Mouse (Mus musculus): ENCODE measurements around the gene Nup214. TPM values are rescaled to one million over a fixed set of nuclear protein-coding genes. Genes with fewer than 3 reads are reported as not detected.

Nup214 gene
- polyA plus RNA-seq (2012; rRNA removed), result 75.8 and 82.8 TPM in 2 replicates

DNA sequence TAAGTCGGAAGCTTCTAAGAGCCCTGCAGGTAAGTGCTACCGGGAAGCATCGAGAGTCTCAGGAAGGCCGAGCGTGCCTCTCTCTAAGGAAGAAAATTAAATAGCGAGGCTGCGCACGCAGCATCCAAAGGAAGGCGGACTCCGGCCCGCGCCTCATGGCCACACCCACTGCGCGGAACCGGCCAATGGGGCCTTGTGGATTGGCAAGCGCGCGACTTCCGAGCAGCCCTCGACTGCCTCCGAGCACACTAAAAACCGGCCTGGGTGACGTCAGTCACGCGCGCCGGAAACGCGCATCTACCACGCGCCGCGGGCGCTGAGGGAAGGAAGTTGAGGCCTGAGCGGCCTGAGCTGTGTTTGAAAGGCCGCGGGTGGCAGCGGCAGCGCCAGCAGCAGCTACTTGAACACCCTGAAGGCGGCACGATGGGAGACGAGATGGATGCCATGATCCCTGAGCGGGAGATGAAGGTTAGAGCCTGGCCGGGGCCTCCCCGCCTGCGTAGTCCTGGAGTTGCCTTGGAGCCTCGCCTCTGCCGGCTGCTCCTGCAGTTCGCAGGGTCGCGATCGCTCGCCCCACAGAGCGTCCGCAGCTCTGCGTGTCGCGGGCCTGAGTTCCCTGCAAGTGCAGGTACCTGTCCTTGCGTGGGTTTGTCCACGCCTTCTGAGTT is at the start of gene Nup214:
Gene Nup214, plus strand, starts transcription at position 296 of the 668 bp plus-strand sequence.
- WGBS, result under 1% methylated on average over 60 of the region's 60 CpGs
- TF ChIP-seq POLR2A (IDR thresholded peaks at IDR 0.05; ENCODE audit: control insufficient read depth, extremely low read depth, insufficient read depth, low read length, poor library complexity) (peak; percentile 74; the same call in 1 of the 2 replicates), CTCF (IDR thresholded peaks at IDR 0.05; ENCODE audit: borderline replicate concordance, control insufficient read depth, extremely low read depth, insufficient read depth, low read length, poor library complexity) (peak; percentile 54; the same call in 1 of the 2 replicates)
- peak within 1 kb of the TSS; percentile 32; the same call in 1 of the 2 replicates for H3K27ac ChIP-seq (ENCODE audit: control insufficient read depth, insufficient read depth, low read length)
- H3K27me3 ChIP-seq (ENCODE audit: control insufficient read depth, insufficient read depth, low read length), result no peaks in the 10 kb centered on the region
- peak within 1 kb of the TSS; percentile 85 for H3K4me3 ChIP-seq (ENCODE audit: control insufficient read depth, insufficient read depth, low read length)
- H3K4me1 ChIP-seq (replicated peaks; ENCODE audit: control insufficient read depth, insufficient read depth, low read length), result peaks cover 2% of the 10 kb centered on the region
- peaks cover 28% of the 10 kb centered on the region for H3K36me3 ChIP-seq (ENCODE audit: control insufficient read depth, insufficient read depth, low read length)
- peak; percentile 100 for DNase-seq

DNA sequence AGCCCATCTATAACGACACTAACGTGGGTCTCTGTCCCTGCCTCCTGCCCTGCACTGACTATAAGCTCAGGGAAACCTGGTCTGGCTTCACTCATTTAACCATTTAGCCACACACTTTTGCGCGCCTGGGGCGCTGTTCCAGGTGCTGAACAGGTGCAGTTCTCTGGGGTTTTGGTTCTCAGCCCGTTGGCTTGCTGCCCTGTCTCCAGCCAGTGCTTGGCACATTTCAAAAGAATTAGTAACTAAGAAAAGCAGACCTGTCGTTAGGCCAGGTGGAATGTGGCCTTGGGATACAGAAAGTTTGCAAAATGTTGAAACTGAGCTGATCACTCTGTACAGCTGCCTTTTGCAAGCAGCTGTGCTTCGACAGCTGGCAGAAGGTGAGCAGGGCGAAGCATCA is 49.4 kb upstream of the Nup214 start:
- no peaks in the 10 kb centered on the region for H3K27me3 ChIP-seq (ENCODE audit: control insufficient read depth, insufficient read depth, low read length)
- peaks cover 5% of the 10 kb centered on the region for H3K4me1 ChIP-seq (replicated peaks; ENCODE audit: control insufficient read depth, insufficient read depth, low read length)
- no peaks in the 10 kb centered on the region for H3K36me3 ChIP-seq (ENCODE audit: control insufficient read depth, insufficient read depth, low read length)
- no peak for DNase-seq
- H3K27ac ChIP-seq (ENCODE audit: control insufficient read depth, insufficient read depth, low read length), result no peak overlapping the region
- TF ChIP-seq CTCF (IDR thresholded peaks at IDR 0.05; ENCODE audit: borderline replicate concordance, control insufficient read depth, extremely low read depth, insufficient read depth, low read length, poor library complexity) (no peak), POLR2A (IDR thresholded peaks at IDR 0.05; ENCODE audit: control insufficient read depth, extremely low read depth, insufficient read depth, low read length, poor library complexity) (no peak)
- H3K4me3 ChIP-seq (ENCODE audit: control insufficient read depth, insufficient read depth, low read length), result no peak overlapping the region
- WGBS, result 28% methylated on average over 9 of the region's 9 CpGs

DNA sequence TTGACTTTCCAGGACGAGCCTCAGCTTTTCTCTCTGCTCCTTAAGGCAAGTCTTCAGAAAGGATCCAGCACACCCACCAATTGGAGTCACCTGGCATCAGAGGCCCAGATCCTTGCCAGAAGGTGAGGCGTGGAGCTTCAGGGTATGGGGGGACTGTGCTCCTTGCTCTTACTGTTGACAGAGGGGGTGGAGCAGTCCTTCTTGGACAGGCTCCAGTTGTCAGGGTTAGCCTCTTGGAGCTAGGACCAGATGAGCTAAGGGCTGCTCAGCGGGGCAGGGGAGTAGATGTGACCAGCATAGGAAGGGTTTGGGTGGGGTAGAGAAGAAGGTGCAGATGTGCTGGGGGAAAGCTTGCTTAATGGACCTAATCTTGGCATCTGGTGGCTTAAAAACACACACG is 48.3 kb upstream of the Nup214 start:
- H3K36me3 ChIP-seq (ENCODE audit: control insufficient read depth, insufficient read depth, low read length), result no peaks in the 10 kb centered on the region
- H3K4me1 ChIP-seq (replicated peaks; ENCODE audit: control insufficient read depth, insufficient read depth, low read length), result peaks cover 15% of the 10 kb centered on the region
- no peak for DNase-seq
- H3K4me3 ChIP-seq (ENCODE audit: control insufficient read depth, insufficient read depth, low read length), result no peak overlapping the region
- no peak overlapping the region for H3K27ac ChIP-seq (ENCODE audit: control insufficient read depth, insufficient read depth, low read length)
- 66% methylated on average over 4 of the region's 4 CpGs for WGBS
- TF ChIP-seq CTCF (IDR thresholded peaks at IDR 0.05; ENCODE audit: borderline replicate concordance, control insufficient read depth, extremely low read depth, insufficient read depth, low read length, poor library complexity), result no peak
- no peak for TF ChIP-seq POLR2A (IDR thresholded peaks at IDR 0.05; ENCODE audit: control insufficient read depth, extremely low read depth, insufficient read depth, low read length, poor library complexity)
- no peaks in the 10 kb centered on the region for H3K27me3 ChIP-seq (ENCODE audit: control insufficient read depth, insufficient read depth, low read length)

- TF ChIP-seq CTCF (IDR thresholded peaks at IDR 0.05; ENCODE audit: borderline replicate concordance, control insufficient read depth, extremely low read depth, insufficient read depth, low read length, poor library complexity) (no peak), POLR2A (IDR thresholded peaks at IDR 0.05; ENCODE audit: control insufficient read depth, extremely low read depth, insufficient read depth, low read length, poor library complexity) (no peak)
- Histone ChIP-seq H3K36me3 (ENCODE audit: control insufficient read depth, insufficient read depth, low read length) (no peaks in the 10 kb centered on the region), H3K27me3 (ENCODE audit: control insufficient read depth, insufficient read depth, low read length) (no peaks in the 10 kb centered on the region), H3K27ac (ENCODE audit: control insufficient read depth, insufficient read depth, low read length) (no peak overlapping the region), H3K4me3 (ENCODE audit: control insufficient read depth, insufficient read depth, low read length) (no peak overlapping the region), H3K4me1 (replicated peaks; ENCODE audit: control insufficient read depth, insufficient read depth, low read length) (peaks cover 18% of the 10 kb centered on the region)
- peak; percentile 22 for DNase-seq
- 45% methylated on average over 3 of the region's 3 CpGs for WGBS
Observed at GRCm38 (mm10) chr2:31929664-31930063, 44.6 kb upstream of the Nup214 start.

DNA sequence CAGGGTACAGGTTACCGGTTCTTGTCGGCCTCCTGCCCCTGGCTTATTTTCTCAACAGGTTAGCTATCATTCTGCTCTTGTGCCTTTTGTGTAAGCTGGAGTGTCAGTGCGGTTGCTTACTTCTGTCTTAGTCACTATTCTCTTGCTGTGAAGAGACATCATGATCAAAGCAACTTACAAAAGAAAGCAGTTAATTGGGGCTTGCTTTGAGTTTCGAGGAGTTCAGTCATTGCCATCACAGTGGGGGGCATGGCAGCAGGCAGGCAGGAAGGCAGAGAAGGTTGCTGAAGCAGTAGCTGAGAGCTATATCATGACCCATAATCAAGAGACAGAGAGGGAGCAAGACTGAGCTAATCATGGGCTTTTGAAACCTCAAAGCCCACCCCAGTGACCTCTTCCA is 39.7 kb upstream of the Nup214 start:
- no peak for DNase-seq
- Histone ChIP-seq H3K4me1 (replicated peaks; ENCODE audit: control insufficient read depth, insufficient read depth, low read length) (peaks cover 16% of the 10 kb centered on the region), H3K27me3 (ENCODE audit: control insufficient read depth, insufficient read depth, low read length) (no peaks in the 10 kb centered on the region), H3K36me3 (ENCODE audit: control insufficient read depth, insufficient read depth, low read length) (no peaks in the 10 kb centered on the region), H3K27ac (ENCODE audit: control insufficient read depth, insufficient read depth, low read length) (no peak overlapping the region), H3K4me3 (ENCODE audit: control insufficient read depth, insufficient read depth, low read length) (no peak overlapping the region)
- TF ChIP-seq POLR2A (IDR thresholded peaks at IDR 0.05; ENCODE audit: control insufficient read depth, extremely low read depth, insufficient read depth, low read length, poor library complexity) (no peak), CTCF (IDR thresholded peaks at IDR 0.05; ENCODE audit: borderline replicate concordance, control insufficient read depth, extremely low read depth, insufficient read depth, low read length, poor library complexity) (no peak)
- WGBS, result 87% methylated on average over 4 of the region's 4 CpGs

DNA sequence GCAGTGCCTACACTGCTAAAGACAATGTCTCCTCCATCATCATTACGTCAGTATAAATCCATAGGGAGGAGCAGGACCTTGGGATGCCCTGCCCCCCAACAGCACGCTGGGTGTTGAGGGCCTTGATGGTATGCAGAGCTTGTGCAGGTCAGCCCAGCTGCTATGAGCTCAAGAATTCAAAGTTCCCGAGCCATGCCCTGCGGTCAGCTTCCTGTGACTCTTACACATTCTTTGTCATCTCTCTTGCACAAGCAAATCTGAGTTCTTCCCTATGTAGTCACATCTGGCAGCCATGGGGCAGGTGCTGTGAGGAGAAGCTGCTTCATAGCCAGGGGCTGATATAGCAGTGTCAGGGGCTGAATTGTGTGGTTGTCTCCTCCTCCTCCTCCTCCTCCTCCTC is 39.2 kb upstream of the Nup214 start:
- DNase-seq, result no peak
- Histone ChIP-seq H3K36me3 (ENCODE audit: control insufficient read depth, insufficient read depth, low read length) (no peaks in the 10 kb centered on the region), H3K4me1 (replicated peaks; ENCODE audit: control insufficient read depth, insufficient read depth, low read length) (peaks cover 11% of the 10 kb centered on the region), H3K27ac (ENCODE audit: control insufficient read depth, insufficient read depth, low read length) (no peak overlapping the region), H3K27me3 (ENCODE audit: control insufficient read depth, insufficient read depth, low read length) (no peaks in the 10 kb centered on the region), H3K4me3 (ENCODE audit: control insufficient read depth, insufficient read depth, low read length) (no peak overlapping the region)
- TF ChIP-seq POLR2A (IDR thresholded peaks at IDR 0.05; ENCODE audit: control insufficient read depth, extremely low read depth, insufficient read depth, low read length, poor library complexity) (no peak), CTCF (IDR thresholded peaks at IDR 0.05; ENCODE audit: borderline replicate concordance, control insufficient read depth, extremely low read depth, insufficient read depth, low read length, poor library complexity) (no peak)
- WGBS, result 57% methylated on average over 4 of the region's 4 CpGs

Data from thymus, adult 2 months (tissue).